Mouse (Mus musculus): ENCODE results near the gene Neo1.

Neo1 gene

GRCm38 (mm10) chr9:59036159-59036731 lies at the start of gene Neo1:
Gene Neo1 (minus strand): TSS chr9:59036441.
- peak; percentile 1 to 2 for DNase-seq

- DNase-seq: no peak
Observed at GRCm38 (mm10) chr9:59075632-59076031, 39.4 kb upstream of the Neo1 start.

GRCm38 (mm10) chr9:59073887-59074286 lies 37.6 kb upstream of the Neo1 start:
- DNase-seq: no peak

- DNase-seq: no peak
Observed at GRCm38 (mm10) chr9:59072076-59072777, 36.0 kb upstream of the Neo1 start.

- no peak for DNase-seq
Observed at GRCm38 (mm10) chr9:59071220-59071977, 35.2 kb upstream of the Neo1 start.

- no peak for DNase-seq
Observed at GRCm38 (mm10) chr9:59070216-59070615, 34.0 kb upstream of the Neo1 start.

- no peak for DNase-seq
Observed at GRCm38 (mm10) chr9:59065616-59066301, 29.5 kb upstream of the Neo1 start.

- DNase-seq: no peak
Observed at GRCm38 (mm10) chr9:59062409-59062808, 26.2 kb upstream of the Neo1 start.

- DNase-seq: no peak
Observed at GRCm38 (mm10) chr9:59060026-59060605, 23.9 kb upstream of the Neo1 start.

- no peak for DNase-seq
Observed at GRCm38 (mm10) chr9:59059158-59059557, 22.9 kb upstream of the Neo1 start.

- DNase-seq: no peak
Observed at GRCm38 (mm10) chr9:59058060-59058459, 21.8 kb upstream of the Neo1 start.

GRCm38 (mm10) chr9:59056281-59056680 lies 20.0 kb upstream of the Neo1 start:
- no peak for DNase-seq

GRCm38 (mm10) chr9:59041805-59042204 lies 5.6 kb upstream of the Neo1 start:
- no peak for DNase-seq

- peak in 1 of 2 experiments; percentile 1 for DNase-seq
Observed at GRCm38 (mm10) chr9:59036732-59037341, 596 bp upstream of the Neo1 start.

- DNase-seq: no peak
Observed at GRCm38 (mm10) chr9:59035342-59036158, 691 bp downstream of the Neo1 start.

GRCm38 (mm10) chr9:59034836-59035235 lies 1.4 kb downstream of the Neo1 start:
- no peak for DNase-seq

GRCm38 (mm10) chr9:59033492-59033891 lies 2.7 kb downstream of the Neo1 start:
- DNase-seq: no peak

GRCm38 (mm10) chr9:59024245-59024844 lies 11.9 kb downstream of the Neo1 start:
- DNase-seq: no peak

- no peak for DNase-seq
Observed at GRCm38 (mm10) chr9:59016060-59016719, 20.1 kb downstream of the Neo1 start.

- no peak for DNase-seq
Observed at GRCm38 (mm10) chr9:59013365-59013764, 22.9 kb downstream of the Neo1 start.

Data from B cell, adult 2 months (primary cell).